Mouse (Mus musculus) layer of hippocampus, adult 6 months (tissue): Measurements from ENCODE around the gene Vmn1r148. TPM values are rescaled to one million over a fixed set of nuclear protein-coding genes. Genes with fewer than 3 reads are reported as not detected.

Experiments used
- long read RNA-seq, 2 experiments: library from polyadenylated mRNA; unstranded; transcript quantifications; one replicate each; pipeline ENCODE4 v2.0.0; 2019 to 2020
- polyA plus RNA-seq: library from polyadenylated mRNA; unstranded; fragments of <200 nt; fragmentation: Nextera tagmentation; gene quantifications from 2 replicates; pipeline ENCODE4 v1.2.3, GENCODE M21; 2021

The Vmn1r148 gene
- polyA plus RNA-seq = not detected in 2 replicates
- long read RNA-seq, experiment 1 = 0 reads
- long read RNA-seq, experiment 2 = 0 reads

DNA sequence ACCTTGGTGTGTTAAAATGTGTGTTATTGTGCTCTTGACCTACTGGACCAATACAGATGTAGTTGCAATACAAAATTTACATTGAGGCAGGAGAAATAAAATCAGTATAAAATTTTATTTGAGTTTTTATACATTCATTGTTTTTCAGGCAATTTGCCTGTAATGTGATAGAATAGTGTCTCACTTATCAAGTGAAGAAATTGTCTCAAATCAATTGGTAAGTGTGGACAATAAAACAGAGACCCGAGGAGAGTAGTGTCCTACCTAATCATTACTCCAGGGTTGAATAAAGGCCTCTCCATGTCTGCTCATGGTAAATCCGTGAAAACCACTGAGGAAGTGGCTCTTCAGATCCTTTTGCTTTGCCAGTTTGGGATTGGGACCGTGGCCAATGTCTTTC lies at the start of gene Vmn1r148:
Vmn1r148 (plus strand) TSS at position 301 of the 400 bp plus-strand sequence.

DNA sequence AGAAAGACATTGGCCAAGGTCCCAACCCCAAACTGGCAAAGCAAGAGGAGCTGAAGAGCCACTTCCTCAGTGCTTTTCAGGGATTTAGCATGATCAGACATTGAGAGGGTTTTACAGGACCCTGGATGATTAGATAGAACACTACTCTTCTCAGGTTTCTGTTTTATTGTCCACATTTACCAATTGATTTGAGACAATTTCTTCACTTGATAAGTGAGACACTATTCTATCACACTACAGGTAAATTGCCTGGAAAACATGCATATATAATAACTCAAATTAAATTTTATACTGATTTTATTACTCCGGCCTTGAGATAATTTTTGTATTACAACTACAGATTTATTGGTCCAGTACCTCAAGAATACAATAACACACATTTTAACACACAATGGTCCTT lies 42.4 kb upstream of the Vmn1r148 start, which contains the start of gene Gm8660:
Gm8660 (minus strand) TSS at position 101 of the 400 bp plus-strand sequence.

DNA sequence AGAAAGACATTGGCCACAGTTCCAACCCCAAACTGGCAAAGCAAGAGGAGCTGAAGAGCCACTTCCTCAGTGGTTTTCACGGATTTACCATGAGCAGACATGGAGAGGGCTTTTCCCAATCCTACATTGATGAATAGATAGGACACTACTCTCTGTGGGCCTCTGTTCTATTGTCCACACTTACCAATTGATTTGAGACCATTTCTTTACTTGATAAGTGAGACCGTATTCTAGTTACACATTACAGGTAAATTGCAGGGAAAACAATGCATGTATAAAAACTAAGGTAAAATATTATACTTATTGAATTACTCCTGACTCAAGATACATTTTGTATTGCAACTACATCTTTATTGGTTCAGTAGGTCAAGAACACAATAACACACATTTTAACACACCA lies 24.7 kb downstream of the Vmn1r148 start, which contains the start of gene Vmn1r149:
Vmn1r149 (minus strand) TSS at position 101 of the 400 bp plus-strand sequence.

DNA sequence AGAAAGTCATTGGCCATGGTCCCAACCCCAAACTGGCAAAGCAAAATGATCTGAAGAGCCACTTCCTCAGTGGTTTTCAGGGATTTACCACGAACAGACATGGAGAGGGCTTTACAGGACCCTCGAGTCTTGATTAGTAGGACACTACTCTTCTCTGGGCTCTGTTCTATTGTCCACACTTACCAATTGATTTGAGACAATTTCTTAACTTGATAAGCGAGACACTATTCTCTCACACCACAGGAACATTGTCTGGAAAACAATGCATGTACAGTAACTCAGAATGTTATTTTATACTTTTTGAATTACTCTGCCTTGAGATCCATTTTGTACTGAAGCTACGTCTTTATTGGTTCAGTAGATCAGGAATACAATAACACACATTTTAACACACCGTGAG lies 50.6 kb downstream of the Vmn1r148 start, which contains the start of gene Gm10665:
Gm10665 (minus strand) TSS at position 101 of the 400 bp plus-strand sequence.

Other genes with a start within 250 kb of the Vmn1r148 start
- not detected in 2 replicates for gene Vmn1r142, start 249.5 kb upstream of the Vmn1r148 start, polyA plus RNA-seq
- gene Vmn1r143, start 224.2 kb upstream of the Vmn1r148 start, polyA plus RNA-seq = not detected in 2 replicates
- not detected in 2 replicates for gene Gm8653, start 212.3 kb upstream of the Vmn1r148 start, polyA plus RNA-seq
- gene Gm8453, start 184.1 kb upstream of the Vmn1r148 start, polyA plus RNA-seq = not detected in 2 replicates
- gene Gm4187, start 83.9 kb upstream of the Vmn1r148 start, polyA plus RNA-seq = not detected in 2 replicates
- not detected in 2 replicates for gene Gm8660, start 42.5 kb upstream of the Vmn1r148 start, polyA plus RNA-seq
- gene Vmn1r149, start 24.6 kb downstream of the Vmn1r148 start, polyA plus RNA-seq = not detected in 2 replicates
- gene Gm10665, start 50.5 kb downstream of the Vmn1r148 start, polyA plus RNA-seq = not detected in 2 replicates
- not detected in 2 replicates for gene Vmn1r151, start 86.1 kb downstream of the Vmn1r148 start, polyA plus RNA-seq
- gene Vmn1r152, start 109.4 kb downstream of the Vmn1r148 start, polyA plus RNA-seq = not detected in 2 replicates
- not detected in 2 replicates for gene Gm8677, start 121.3 kb downstream of the Vmn1r148 start, polyA plus RNA-seq
- gene Gm4201, start 151.8 kb downstream of the Vmn1r148 start, polyA plus RNA-seq = not detected in 2 replicates
- not detected in 2 replicates for gene Gm4565, start 174.5 kb downstream of the Vmn1r148 start, polyA plus RNA-seq
- not detected in 2 replicates for gene Vmn1r155, start 244.4 kb downstream of the Vmn1r148 start, polyA plus RNA-seq